Mouse (Mus musculus) heart, postnatal 0 days (tissue): ENCODE measurements at regions not wholly inside any gene's neighbourhood (a gene's known extent, or its start where the extent isn't known, plus 50 kb on each side); places are given as distances from the start of the nearest gene placed in this dataset.

Experiments used
- CTCF ChIP-seq: IDR thresholded peaks from 2 replicates; pipeline ENCODE4 v1.5.1; 2016; ENCODE audit warnings: antibody characterized with exemption, control low read depth, low read depth
- EP300 ChIP-seq: IDR thresholded peaks from 2 replicates; pipeline ENCODE4 v1.6.1; 2016; ENCODE audit warnings: antibody characterized with exemption, low read depth

- TF ChIP-seq EP300 (no peak), CTCF (no peak)
Observed at GRCm38 (mm10) chr3:65476091-65476953, 51.9 kb upstream of the Tiparp start.
